Comparison of ENCODE assay signal across 8 mouse cellular contexts in genomic region chr8:70796403-70797080, GRCm38 (mm10). TPM values are rescaled to one million over a fixed set of nuclear protein-coding genes. Genes with fewer than 3 reads are reported as not detected.
A peak's percentile ranks its signal among the peaks of the same experiment; 100 is the strongest.
DNase-seq lines count a peak whose midpoint lies in the region; ATAC-seq and TF ChIP-seq lines count a peak whose summit lies in the region.

No protein-coding gene starts in this region.

- H3K27me3 ChIP-seq in C2C12 (ENCODE audit: control insufficient read depth, insufficient read depth, insufficient read length) = no peaks in the 10 kb centered on the region
- peaks cover 33% of the 10 kb centered on the region for H3K27me3 ChIP-seq in embryonic facial prominence, embryonic 15.5 days
- no peaks in the 10 kb centered on the region for H3K27me3 ChIP-seq in intestine, postnatal 0 days (replicated peaks; ENCODE audit: control insufficient read depth, insufficient read depth, low read length)
- peaks cover 20% of the 10 kb centered on the region for H3K27me3 ChIP-seq in neural tube, embryonic 15.5 days (replicated peaks)

- no peak for ATAC-seq in embryonic facial prominence, embryonic 15.5 days (ENCODE audit: insufficient number of reproducible peaks, low FRiP score, low TSS enrichment, low read depth)
- no peak for ATAC-seq in intestine, postnatal 0 days
- ATAC-seq in neural tube, embryonic 15.5 days (ENCODE audit: low FRiP score) = no peak

- peak overlapping the region; percentile 48; the same call in 1 of the 2 replicates for H3K9ac ChIP-seq in embryonic facial prominence, embryonic 15.5 days
- H3K9ac ChIP-seq in intestine, postnatal 0 days (ENCODE audit: low read depth, low read length) = peak overlapping the region; percentile 73
- H3K9ac ChIP-seq in neural tube, embryonic 15.5 days (replicated peaks) = peak overlapping the region; percentile 60

- no peak for TF ChIP-seq CTCF in C2C12 (IDR thresholded peaks at IDR 0.05; ENCODE audit: control insufficient read depth, insufficient read depth, insufficient read length)
- no peak for TF ChIP-seq CTCF in intestine, postnatal 0 days (IDR thresholded peaks at IDR 0.05; ENCODE audit: low read depth)

- H3K79me2 ChIP-seq in C2C12 (ENCODE audit: control insufficient read depth, insufficient read depth) = peaks cover 14% of the 10 kb centered on the region

- WGBS in embryonic facial prominence, embryonic 15.5 days = 2% methylated on average over 54 of the region's 54 CpGs
- WGBS in intestine, postnatal 0 days = 2% methylated on average over 54 of the region's 54 CpGs
- WGBS in neural tube, embryonic 15.5 days = 2% methylated on average over 54 of the region's 54 CpGs

- H3ac ChIP-seq in C2C12 (ENCODE audit: control insufficient read depth, insufficient read length, low read depth) = peak overlapping the region; percentile 28

- intact Hi-C loops in heart, postnatal 25 days (cut with DNase I) = no loop called here

- H3K4me2 ChIP-seq in embryonic facial prominence, embryonic 15.5 days (replicated peaks) = peak overlapping the region; percentile 94
- peak overlapping the region; percentile 90 for H3K4me2 ChIP-seq in intestine, postnatal 0 days (replicated peaks; ENCODE audit: low read depth)
- peak overlapping the region; percentile 93 for H3K4me2 ChIP-seq in neural tube, embryonic 15.5 days

- no peaks in the 10 kb centered on the region for H3K36me3 ChIP-seq in C2C12 (ENCODE audit: control insufficient read depth, insufficient read depth)
- no peaks in the 10 kb centered on the region for H3K36me3 ChIP-seq in embryonic facial prominence, embryonic 15.5 days
- H3K36me3 ChIP-seq in intestine, postnatal 0 days (ENCODE audit: control insufficient read depth, insufficient read depth) = no peaks in the 10 kb centered on the region
- no peaks in the 10 kb centered on the region for H3K36me3 ChIP-seq in neural tube, embryonic 15.5 days

- H3K27ac ChIP-seq in embryonic facial prominence, embryonic 15.5 days (replicated peaks) = 0 out of 2 replicates have a peak overlapping the region, but pooled peaks have one; percentile 13
- H3K27ac ChIP-seq in intestine, postnatal 0 days (ENCODE audit: low read depth, low read length) = peak overlapping the region; percentile 76
- peak overlapping the region; percentile 63; the same call in 1 of the 2 replicates for H3K27ac ChIP-seq in neural tube, embryonic 15.5 days (replicated peaks)

- H3K9me3 ChIP-seq in embryonic facial prominence, embryonic 15.5 days (replicated peaks) = no peaks in the 10 kb centered on the region
- no peaks in the 10 kb centered on the region for H3K9me3 ChIP-seq in intestine, postnatal 0 days (ENCODE audit: control insufficient read depth)
- no peaks in the 10 kb centered on the region for H3K9me3 ChIP-seq in neural tube, embryonic 15.5 days (replicated peaks)

- peak; percentile 99 for DNase-seq in heart, adult 11 months
- DNase-seq in heart, postnatal 25 days (ENCODE audit: low spot score) = no peak
- no peak for DNase-seq in retina, postnatal 1 day
- DNase-seq in urinary bladder, postnatal 10 days (ENCODE audit: low spot score) = no peak

- peak overlapping the region; percentile 34 for H3K4me3 ChIP-seq in C2C12 (ENCODE audit: insufficient read depth, poor library complexity, severe bottlenecking)
- H3K4me3 ChIP-seq in embryonic facial prominence, embryonic 15.5 days (replicated peaks) = peak overlapping the region; percentile 58
- peak overlapping the region; percentile 61 for H3K4me3 ChIP-seq in intestine, postnatal 0 days (ENCODE audit: low read depth, low read length)
- H3K4me3 ChIP-seq in neural tube, embryonic 15.5 days (replicated peaks) = peak overlapping the region; percentile 61

- H3K4me1 ChIP-seq in embryonic facial prominence, embryonic 15.5 days = peaks cover 38% of the 10 kb centered on the region
- peaks cover 11% of the 10 kb centered on the region for H3K4me1 ChIP-seq in intestine, postnatal 0 days (replicated peaks; ENCODE audit: control insufficient read depth, insufficient read depth, low read length)
- H3K4me1 ChIP-seq in neural tube, embryonic 15.5 days = peaks cover 52% of the 10 kb centered on the region

- H3K79me3 ChIP-seq in C2C12 (ENCODE audit: low read depth) = peaks cover 5% of the 10 kb centered on the region

TF ChIP-seq in C2C12, 6 proteins besides CTCF, POLR2A, EP300 and RAD21:
- TF ChIP-seq USF1 (IDR thresholded peaks at IDR 0.05; ENCODE audit: low read depth) (no peak), MYOD1 (IDR thresholded peaks at IDR 0.05; ENCODE audit: control insufficient read depth, insufficient read length, low read depth) (peak; percentile 4), MYOG (IDR thresholded peaks at IDR 0.05; ENCODE audit: control insufficient read depth, extremely low read depth, insufficient read length) (no peak), MAX (IDR thresholded peaks at IDR 0.05) (peak; percentile 25)

RNA-seq across cellular contexts. Expression of gene Mast3, which starts 8.3 kb away (rescaled TPM):
- 1 to 10 TPM; 5.2 to 6.3 TPM for total RNA-seq in heart, postnatal 25 days (2021)
- polyA plus RNA-seq in C2C12 (2012; fragmentation: generic; extraction: Trizol) = 32.5 TPM
- 19.1 and 20.2 TPM in 2 replicates for polyA plus RNA-seq in embryonic facial prominence, embryonic 15.5 days (2015; fragmentation: Nextera tagmentation; extraction: Ambion mirVana)
- 4.4 and 7.2 TPM in 2 replicates for polyA plus RNA-seq in intestine, postnatal 0 days (2015; fragmentation: Nextera tagmentation; extraction: Ambion mirVana)
- 18.9 and 21.0 TPM in 2 replicates for polyA plus RNA-seq in neural tube, embryonic 15.5 days (2015; fragmentation: Nextera tagmentation; extraction: Ambion mirVana)

RNA-seq across cellular contexts. Expression of gene Il12rb1, which starts 11.7 kb away (rescaled TPM):
- total RNA-seq in heart, postnatal 25 days (2021) = not detected
- polyA plus RNA-seq in C2C12 (2012; fragmentation: generic; extraction: Trizol) = 29.3 TPM
- polyA plus RNA-seq in embryonic facial prominence, embryonic 15.5 days (2015; fragmentation: Nextera tagmentation; extraction: Ambion mirVana) = 0.26 and 0.28 TPM in 2 replicates
- 0.29 and 0.31 TPM in 2 replicates for polyA plus RNA-seq in intestine, postnatal 0 days (2015; fragmentation: Nextera tagmentation; extraction: Ambion mirVana)
- polyA plus RNA-seq in neural tube, embryonic 15.5 days (2015; fragmentation: Nextera tagmentation; extraction: Ambion mirVana) = 0.14 and 1.4 TPM in 2 replicates

RNA-seq across cellular contexts. Expression of gene Pik3r2, which starts 20.0 kb away (rescaled TPM):
- 10 to 100 TPM; 21.8 to 25.5 TPM for total RNA-seq in heart, postnatal 25 days (2021)
- polyA plus RNA-seq in C2C12 (2012; fragmentation: generic; extraction: Trizol) = 71.7 TPM
- 92.5 and 94.3 TPM in 2 replicates for polyA plus RNA-seq in embryonic facial prominence, embryonic 15.5 days (2015; fragmentation: Nextera tagmentation; extraction: Ambion mirVana)
- polyA plus RNA-seq in intestine, postnatal 0 days (2015; fragmentation: Nextera tagmentation; extraction: Ambion mirVana) = 37.4 and 41.0 TPM in 2 replicates
- 97.5 and 102 TPM in 2 replicates for polyA plus RNA-seq in neural tube, embryonic 15.5 days (2015; fragmentation: Nextera tagmentation; extraction: Ambion mirVana)

RNA-seq across cellular contexts. Expression of gene Mpv17l2, which starts 35.8 kb away (rescaled TPM):
- 10 to 100 TPM; 26.7 to 28.0 TPM for total RNA-seq in heart, postnatal 25 days (2021)
- polyA plus RNA-seq in C2C12 (2012; fragmentation: generic; extraction: Trizol) = 86.8 TPM
- 41.7 and 42.3 TPM in 2 replicates for polyA plus RNA-seq in embryonic facial prominence, embryonic 15.5 days (2015; fragmentation: Nextera tagmentation; extraction: Ambion mirVana)
- polyA plus RNA-seq in intestine, postnatal 0 days (2015; fragmentation: Nextera tagmentation; extraction: Ambion mirVana) = 76.3 and 80.6 TPM in 2 replicates
- 40.5 and 43.5 TPM in 2 replicates for polyA plus RNA-seq in neural tube, embryonic 15.5 days (2015; fragmentation: Nextera tagmentation; extraction: Ambion mirVana)

RNA-seq across cellular contexts. Expression of gene Rab3a, which starts 42.1 kb away (rescaled TPM):
- 10 to 100 TPM; 49.7 to 57.6 TPM for total RNA-seq in heart, postnatal 25 days (2021)
- polyA plus RNA-seq in C2C12 (2012; fragmentation: generic; extraction: Trizol) = 14.4 TPM
- polyA plus RNA-seq in embryonic facial prominence, embryonic 15.5 days (2015; fragmentation: Nextera tagmentation; extraction: Ambion mirVana) = 22.7 and 28.6 TPM in 2 replicates
- 18.8 and 19.5 TPM in 2 replicates for polyA plus RNA-seq in intestine, postnatal 0 days (2015; fragmentation: Nextera tagmentation; extraction: Ambion mirVana)
- polyA plus RNA-seq in neural tube, embryonic 15.5 days (2015; fragmentation: Nextera tagmentation; extraction: Ambion mirVana) = 536 and 627 TPM in 2 replicates

Comparison
In these comparisons a context has a peak if more than half of its experiments do, and no peak if none do; other contexts are left out.
1. H3K27ac ChIP-seq: peak in every context shown above with its lines; median percentile 76 in intestine, postnatal 0 days; 63 in neural tube, embryonic 15.5 days; 13 in embryonic facial prominence, embryonic 15.5 days.
2. RNA of gene Il12rb1, which starts 11.7 kb away (polyA plus RNA-seq): 29.3 TPM in C2C12 (single experiment); 0.29 to 0.31 TPM in intestine, postnatal 0 days, 0.26 to 0.28 TPM in embryonic facial prominence, embryonic 15.5 days and 0.14 to 1.4 TPM in neural tube, embryonic 15.5 days; every median in the first group is over 10 times any median in the second.
3. Peak in every context shown above with its lines, with median percentiles within 50 percentile points of each other: H3K4me3 ChIP-seq, H3K4me2 ChIP-seq and H3K9ac ChIP-seq.